Mouse (Mus musculus) cerebellum, adult 11-12 months (tissue): ENCODE measurements around the gene Arhgap30.
A peak's percentile ranks its signal among the peaks of the same experiment; 100 is the strongest.

Source experiments
- DNase-seq: peaks from one replicate; pipeline ENCODE4 v3.0.0; 2022

The Arhgap30 gene

DNA sequence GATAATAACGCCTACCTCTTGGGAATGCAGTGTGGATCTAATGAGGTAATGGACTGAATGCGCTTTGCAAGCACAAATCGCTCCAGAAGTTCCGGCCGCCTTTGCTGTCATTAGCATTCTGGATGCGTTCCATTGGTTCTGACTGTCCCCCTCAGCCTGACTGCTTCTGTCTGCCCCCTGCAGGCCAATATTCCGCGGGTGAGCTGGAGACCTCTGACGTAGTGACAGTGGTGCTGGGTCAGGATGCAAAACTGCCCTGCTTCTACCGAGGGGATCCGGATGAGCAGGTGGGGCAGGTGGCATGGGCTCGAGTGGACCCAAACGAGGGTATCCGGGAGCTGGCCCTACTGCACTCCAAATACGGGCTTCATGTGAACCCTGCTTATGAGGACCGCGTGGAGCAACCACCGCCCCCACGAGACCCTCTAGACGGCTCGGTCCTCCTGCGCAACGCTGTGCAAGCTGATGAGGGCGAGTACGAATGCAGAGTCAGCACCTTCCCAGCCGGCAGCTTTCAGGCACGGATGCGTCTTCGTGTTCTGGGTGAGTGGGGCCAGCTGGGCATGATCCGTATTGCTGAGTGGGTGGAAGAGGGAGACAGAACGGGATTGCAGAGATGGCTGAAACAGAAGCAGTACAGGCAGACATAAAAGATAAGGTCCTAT, 8.7 kb upstream of the Arhgap30 start:
- peak; percentile 88 for DNase-seq

DNA sequence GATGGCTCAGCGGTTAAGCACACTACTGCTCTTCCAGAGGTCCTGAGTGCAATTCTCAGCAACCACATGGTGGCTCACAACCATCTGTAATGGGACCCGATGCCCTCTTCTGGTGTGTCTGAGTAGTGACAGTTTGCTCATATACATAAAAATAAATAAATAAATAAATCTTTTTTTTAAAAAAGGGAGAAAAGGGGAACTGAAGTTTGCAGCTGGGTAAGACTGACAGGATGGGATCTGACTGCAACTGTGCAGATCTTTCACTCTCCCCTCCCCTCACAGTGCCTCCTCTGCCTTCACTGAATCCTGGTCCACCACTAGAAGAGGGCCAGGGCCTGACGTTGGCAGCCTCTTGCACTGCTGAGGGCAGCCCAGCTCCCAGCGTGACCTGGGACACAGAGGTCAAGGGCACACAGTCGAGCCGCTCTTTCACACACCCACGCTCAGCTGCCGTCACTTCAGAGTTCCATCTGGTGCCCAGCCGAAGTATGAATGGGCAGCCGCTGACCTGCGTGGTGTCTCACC, 6.6 kb upstream of the Arhgap30 start:
- no peak for DNase-seq

GRCm38 (mm10) chr1:171384361-171384760, 4.4 kb upstream of the Arhgap30 start:
- no peak for DNase-seq

- DNase-seq = no peak
These were observed 3.6 kb upstream of the Arhgap30 start for GRCm38 (mm10) chr1:171385171-171385570.

GRCm38 (mm10) chr1:171387099-171387498, 1.7 kb upstream of the Arhgap30 start:
- DNase-seq = no peak

GRCm38 (mm10) chr1:171390101-171390500, 1.3 kb downstream of the Arhgap30 start:
- DNase-seq = no peak

DNA sequence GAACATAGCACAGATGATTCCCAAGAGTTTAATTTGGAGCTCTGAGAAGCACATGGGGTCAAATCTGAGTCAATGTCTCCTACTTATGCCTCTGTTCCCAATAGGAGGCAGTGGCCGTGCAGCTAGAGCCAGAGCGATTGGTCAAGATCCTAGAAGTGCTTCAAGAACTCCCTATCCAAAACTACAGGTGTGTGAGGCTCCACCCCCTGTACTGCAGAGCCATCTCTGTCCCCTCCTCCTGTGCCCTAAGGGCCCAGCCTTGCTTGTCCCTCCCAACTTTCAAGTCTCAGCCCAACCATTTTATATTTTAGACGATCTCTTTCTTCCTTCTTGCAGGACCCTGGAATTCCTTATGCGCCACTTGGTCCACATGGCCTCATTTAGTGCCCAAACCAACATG, 13.1 kb downstream of the Arhgap30 start:
- no peak for DNase-seq

- no peak for DNase-seq
These were observed 14.2 kb downstream of the Arhgap30 start for GRCm38 (mm10) chr1:171402991-171403390.

DNA sequence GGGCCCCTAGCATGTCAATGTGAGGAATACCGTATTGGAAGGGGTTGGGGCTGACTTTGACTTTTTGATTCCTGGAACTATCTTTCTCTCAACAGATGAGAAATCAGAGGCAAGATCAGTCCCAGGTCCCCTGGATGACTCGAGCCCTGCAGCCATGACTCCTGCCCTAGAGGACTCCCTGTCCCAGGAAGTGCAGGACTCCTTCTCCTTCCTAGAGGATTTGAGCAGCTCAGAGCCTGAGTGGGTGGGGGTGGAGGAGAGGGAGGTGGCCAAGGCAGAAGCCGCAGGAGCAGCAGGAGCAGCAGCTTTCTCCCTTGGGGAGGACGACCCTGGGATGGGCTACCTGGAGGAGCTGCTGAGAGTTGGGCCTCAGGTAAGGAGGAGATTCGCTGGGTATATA, 18.5 kb downstream of the Arhgap30 start:
- DNase-seq = no peak

- DNase-seq = no peak
These were observed 21.5 kb downstream of the Arhgap30 start for GRCm38 (mm10) chr1:171410231-171410630.

DNA sequence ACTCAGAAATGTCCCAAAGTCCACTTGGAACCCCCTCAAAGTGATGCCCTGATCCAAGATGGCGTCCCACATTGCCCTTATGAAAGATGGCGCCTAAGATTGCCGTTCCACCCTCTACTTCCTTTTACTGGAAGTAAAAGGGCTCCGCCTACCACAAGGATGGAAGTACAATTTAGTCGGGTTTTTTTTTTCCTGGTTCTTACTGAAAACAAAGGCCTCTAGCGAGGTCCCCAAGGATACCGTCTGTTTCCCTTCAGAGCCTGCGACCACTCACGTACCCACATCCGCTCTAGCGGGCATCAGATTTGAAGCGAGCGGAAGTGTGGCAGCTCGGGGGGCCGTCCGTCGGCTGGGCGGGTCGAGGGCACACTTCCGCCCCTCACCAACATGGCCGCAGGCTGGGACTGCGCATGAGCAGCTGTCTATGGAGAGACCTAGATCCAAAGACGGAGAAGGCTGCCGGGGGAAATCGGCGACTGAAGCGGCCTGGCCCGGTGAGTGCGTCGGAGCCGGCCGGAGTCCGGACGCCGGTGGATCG, 22.3 kb downstream of the Arhgap30 start, which contains the start of gene Usf1:
Gene Usf1 (plus strand): TSS at position 367 of the 538 bp plus-strand sequence.
- DNase-seq = peak; percentile 95

- no peak for DNase-seq
These were observed 22.8 kb downstream of the Arhgap30 start for GRCm38 (mm10) chr1:171411492-171411941.

DNA sequence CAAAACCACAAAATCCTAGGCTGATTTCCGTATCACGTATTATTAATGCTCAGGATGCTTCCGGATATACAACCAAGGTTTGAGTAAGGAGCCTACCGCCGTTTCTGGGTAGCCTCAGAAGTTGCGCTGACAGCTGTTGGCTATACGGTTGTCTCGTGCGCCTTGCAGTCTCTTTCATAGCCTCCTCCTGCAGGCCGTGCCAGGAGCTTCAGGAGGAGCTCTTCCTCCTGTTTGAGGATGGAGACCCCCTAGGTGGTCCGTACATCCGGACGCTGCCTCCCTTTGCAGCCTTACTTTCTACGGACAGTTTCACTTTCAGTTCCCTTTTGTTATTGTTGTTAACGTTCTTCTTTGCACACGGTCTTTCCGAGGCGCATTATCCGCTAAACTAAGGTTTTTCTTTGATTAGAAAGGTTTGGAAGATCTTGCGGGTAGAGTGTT, 23.3 kb downstream of the Arhgap30 start:
- peak; percentile 36 for DNase-seq

GRCm38 (mm10) chr1:171412446-171412845, 23.7 kb downstream of the Arhgap30 start:
- no peak for DNase-seq

DNA sequence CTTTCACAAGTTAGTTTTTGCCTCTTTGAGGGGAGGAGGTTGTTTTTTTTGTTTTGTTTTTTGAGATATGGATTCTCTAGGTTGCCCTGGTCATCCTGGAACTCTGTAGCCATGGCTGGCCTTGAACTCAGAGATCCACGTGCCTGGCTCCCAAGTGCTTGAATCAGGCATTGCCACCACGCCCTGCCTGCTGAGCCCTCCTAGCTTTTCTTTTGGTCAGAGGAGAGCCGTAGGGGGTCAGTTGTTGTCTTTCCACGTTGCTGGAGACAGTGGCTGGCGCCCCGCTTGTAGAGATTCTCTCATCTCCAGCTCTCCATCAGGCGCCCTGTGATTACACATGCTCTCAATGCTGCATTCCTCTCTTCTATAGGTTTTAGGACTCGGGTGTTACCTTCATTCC, 24.9 kb downstream of the Arhgap30 start:
- no peak for DNase-seq

GRCm38 (mm10) chr1:171418660-171419059, 29.9 kb downstream of the Arhgap30 start, which contains the start of gene Tstd1:
Gene Tstd1, plus strand, starts transcription at chr1:171418872.
- DNase-seq = no peak

GRCm38 (mm10) chr1:171419291-171419882, 30.6 kb downstream of the Arhgap30 start:
- DNase-seq = no peak

GRCm38 (mm10) chr1:171419905-171420304, 31.2 kb downstream of the Arhgap30 start:
- DNase-seq = no peak

- DNase-seq = no peak
These were observed 33.8 kb downstream of the Arhgap30 start for GRCm38 (mm10) chr1:171422504-171423095.

DNA sequence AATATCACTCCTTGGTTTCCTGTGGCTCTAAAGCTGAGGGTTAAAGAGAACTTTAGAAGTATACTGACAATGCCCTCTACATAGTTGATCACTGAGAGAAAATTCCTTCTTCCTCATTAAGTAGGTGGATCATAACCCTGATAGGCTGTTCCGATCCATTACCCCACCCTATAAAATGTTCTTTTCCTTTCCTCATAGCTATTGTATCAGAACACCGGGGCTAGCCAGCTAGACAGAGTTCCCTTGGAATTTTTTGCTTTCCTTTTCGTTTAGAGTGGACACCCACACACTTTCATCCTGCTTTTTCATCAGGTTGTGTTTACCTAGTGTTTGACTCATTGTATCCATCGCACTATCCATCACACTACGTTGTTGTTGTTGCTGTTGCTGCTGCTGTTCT, 35.9 kb downstream of the Arhgap30 start:
- DNase-seq = no peak

GRCm38 (mm10) chr1:171425126-171425525, 36.4 kb downstream of the Arhgap30 start:
- no peak for DNase-seq

- no peak for DNase-seq
These were observed 43.4 kb downstream of the Arhgap30 start for GRCm38 (mm10) chr1:171432158-171432557.

DNA sequence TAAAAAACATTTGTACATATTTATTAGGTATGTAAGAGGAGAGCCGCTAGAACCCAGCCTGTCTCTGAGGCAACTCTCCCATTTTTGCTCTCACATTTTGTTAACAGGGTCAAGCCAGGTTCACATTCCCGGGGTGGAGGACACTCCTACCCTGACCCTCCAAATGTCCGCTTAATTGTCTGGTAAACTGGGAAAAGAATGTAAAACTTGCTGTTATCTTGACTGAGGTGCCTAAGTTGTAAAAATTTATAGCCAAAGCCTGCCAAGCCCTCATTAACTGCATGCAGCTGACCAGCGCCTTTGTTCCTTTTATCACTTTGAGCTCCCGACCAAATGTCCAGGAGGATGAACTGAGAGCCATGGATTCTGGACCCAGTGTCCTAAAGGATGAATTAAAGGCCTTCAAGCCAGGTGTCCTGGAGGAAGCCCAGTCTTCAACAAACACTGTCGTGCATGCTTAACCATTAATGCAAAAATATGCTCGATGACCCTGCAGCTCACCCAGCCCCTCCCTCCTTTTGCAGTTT, 46.6 kb downstream of the Arhgap30 start:
- no peak for DNase-seq
